Mouse (Mus musculus) lung, adult 2 months (tissue): ENCODE measurements around the gene Btbd2. TPM values are rescaled to one million over a fixed set of nuclear protein-coding genes. Genes with fewer than 3 reads are reported as not detected.

ENCODE experiments used
- DNase-seq: peaks from one replicate; pipeline ENCODE4 v3.0.0; 2022
- H3K4me1 ChIP-seq: fragments of 200-500 bp; 2 replicates; pipeline ENCODE4 v1.6.1; 2011; ENCODE audit warnings: low read length; ENCODE audit not compliant: control insufficient read depth, insufficient read depth
- H3K4me3 ChIP-seq: fragments of 200-500 bp; replicated peaks from 2 replicates; pipeline ENCODE3; 2011; ENCODE audit warnings: low read depth, mild to moderate bottlenecking, control low read depth, low read length; ENCODE audit errors: extremely low read depth
- CTCF ChIP-seq: fragments of 200-500 bp; IDR thresholded peaks from 2 replicates; pipeline ENCODE4 v1.5.1; 2011; ENCODE audit warnings: mild to moderate bottlenecking, low read length, control low read depth; ENCODE audit not compliant: insufficient read depth
- POLR2A ChIP-seq: fragments of 200-500 bp; IDR thresholded peaks from 2 replicates; pipeline ENCODE4 v1.6.1; 2011; ENCODE audit warnings: low read depth, mild to moderate bottlenecking, control low read depth, low read length, borderline replicate concordance; ENCODE audit errors: extremely low read depth
- whole genome bisulfite sequencing: fragments of 180-500 bp; shearing (Covaris S2); methylation state at CpG from one replicate; pipeline ENCODE4 v1.1.7; 2018; 5-methylcytosine and 5-hydroxymethylcytosine counted together
- polyA plus RNA-seq: library from polyadenylated mRNA; depleted of rRNA; stranded (reverse); fragments of >200 nt; gene quantifications from 2 replicates; pipeline ENCODE4 v1.2.3, GENCODE M21; 2012

Gene Btbd2
- polyA plus RNA-seq, 1 experiment, result 87.0 TPM

DNA sequence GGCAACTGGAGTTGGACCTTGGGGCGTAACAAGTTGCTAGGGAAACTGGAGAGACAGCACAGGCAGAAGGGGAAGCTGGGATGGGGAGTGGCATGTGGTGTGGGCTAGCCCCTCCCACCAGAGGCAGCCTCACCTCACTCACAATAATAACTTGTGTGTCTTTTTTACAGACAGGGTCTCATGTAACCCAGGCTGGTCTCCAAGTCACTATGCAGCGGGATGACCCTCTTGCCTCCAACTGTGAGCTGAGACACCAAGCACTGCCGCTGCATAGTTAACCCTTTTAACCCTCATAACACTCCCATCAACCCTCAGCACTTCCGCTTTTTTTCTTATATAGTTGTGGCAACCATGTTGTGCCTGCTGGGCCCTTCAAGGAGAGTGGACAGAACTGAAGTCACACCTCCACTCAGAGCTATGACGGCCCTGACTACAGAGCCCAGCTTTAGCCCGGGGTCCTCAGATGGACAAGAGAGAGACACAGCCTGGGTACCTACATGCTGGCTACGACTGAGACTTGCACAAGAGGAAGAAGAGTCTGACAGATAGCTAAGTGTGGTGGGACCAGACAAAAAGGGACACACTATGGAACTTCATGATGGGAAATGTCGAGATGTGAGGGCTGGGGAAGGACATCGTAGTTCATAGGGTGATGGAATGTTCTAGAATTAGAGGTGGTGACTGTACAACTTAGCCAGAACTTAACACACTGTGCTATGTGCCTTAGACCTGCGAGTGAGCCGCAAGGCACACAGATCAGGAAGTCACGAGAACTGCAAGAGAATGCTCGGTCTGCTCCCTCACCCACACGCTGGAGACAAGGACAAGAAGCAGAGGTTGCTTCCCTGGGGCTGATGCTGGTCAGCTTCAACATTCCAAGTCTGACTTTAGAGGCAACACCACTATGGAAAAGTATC lies 35.6 kb upstream of the Btbd2 start:
- H3K4me3 ChIP-seq, result no peak overlapping the region
- WGBS, result 67% methylated on average over 14 of the region's 14 CpGs
- TF ChIP-seq POLR2A (no peak; the same call in 1 of the 2 replicates), CTCF (no peak)
- DNase-seq, result no peak
- peaks cover 25% of the 10 kb centered on the region for H3K4me1 ChIP-seq

DNA sequence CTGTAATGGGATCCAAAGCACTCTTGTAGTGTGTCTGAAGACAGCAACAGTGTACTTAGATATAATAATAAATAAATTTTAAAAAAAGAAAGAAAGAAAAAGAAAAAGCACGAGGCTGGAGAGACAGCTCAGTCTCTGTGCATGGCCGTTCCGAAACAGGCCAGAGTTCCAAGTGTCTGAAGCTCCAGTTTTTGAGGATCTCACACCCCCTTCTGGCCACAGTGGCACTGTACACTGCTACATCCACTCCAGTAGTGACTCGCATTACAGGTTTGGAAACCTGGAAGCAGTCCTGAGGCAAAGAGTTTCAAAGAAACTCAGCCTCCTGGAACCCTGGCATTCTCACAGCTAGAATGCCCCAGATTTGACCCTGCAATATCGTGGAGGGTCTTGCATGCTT lies 31.0 kb upstream of the Btbd2 start:
- WGBS, result 19% methylated on average over 5 of the region's 5 CpGs
- Histone ChIP-seq H3K4me1 (no peaks in the 10 kb centered on the region), H3K4me3 (no peak overlapping the region)
- TF ChIP-seq POLR2A, result no peak
- peak; percentile 81 for TF ChIP-seq CTCF
- DNase-seq, result peak; percentile 72

DNA sequence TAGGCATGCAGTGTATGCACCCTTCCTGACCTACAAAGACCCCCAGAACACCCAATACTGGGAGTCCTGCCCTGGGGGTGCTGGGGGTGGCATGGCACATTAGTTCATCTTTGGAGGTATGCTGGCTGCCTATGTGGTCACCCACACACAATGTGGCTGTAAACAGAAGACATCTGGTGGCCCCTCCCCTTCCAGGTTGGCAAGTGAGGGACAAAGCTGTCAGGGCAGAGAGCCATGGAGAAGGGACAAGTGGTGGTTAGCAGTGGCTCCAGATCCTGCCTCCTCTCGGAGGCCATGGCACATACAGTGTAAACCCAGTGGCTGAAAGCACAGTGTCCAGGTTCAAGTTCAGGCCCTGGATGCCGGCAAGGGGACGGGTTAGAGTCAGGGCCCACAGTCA lies 29.7 kb upstream of the Btbd2 start:
- H3K4me3 ChIP-seq, result no peak overlapping the region
- TF ChIP-seq CTCF (no peak), POLR2A (no peak)

DNA sequence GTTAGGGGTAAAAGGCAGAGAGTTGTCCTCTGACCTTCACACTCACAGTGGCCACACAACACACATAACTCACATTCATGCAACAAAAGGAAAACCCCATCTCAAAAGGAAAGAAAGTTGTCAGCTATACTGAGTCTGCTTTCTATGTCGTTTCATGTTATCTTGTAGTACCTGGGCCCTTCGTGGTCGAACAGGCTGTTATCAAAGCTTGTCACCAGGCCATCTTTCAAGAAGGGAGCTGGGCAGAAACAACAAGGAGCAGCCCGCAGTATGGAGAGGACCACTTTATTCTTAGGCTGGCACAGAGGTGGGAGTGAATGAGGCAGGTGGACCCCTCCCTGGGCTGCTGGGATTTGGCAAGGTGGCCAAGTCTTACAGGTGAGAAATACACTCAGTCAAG lies 28.1 kb upstream of the Btbd2 start:
- H3K4me1 ChIP-seq, result peaks cover 3% of the 10 kb centered on the region; the same call in 1 of the 2 replicates
- TF ChIP-seq POLR2A (no peak), CTCF (no peak)
- no peak for DNase-seq
- WGBS, result 86% methylated on average over 4 of the region's 4 CpGs
- H3K4me3 ChIP-seq, result no peak overlapping the region

More for the DNA sequence above, 29.7 kb upstream of the Btbd2 start:
- 82% methylated on average over 3 of the region's 3 CpGs for WGBS
- H3K4me1 ChIP-seq, result no peaks in the 10 kb centered on the region
- DNase-seq, result no peak

DNA sequence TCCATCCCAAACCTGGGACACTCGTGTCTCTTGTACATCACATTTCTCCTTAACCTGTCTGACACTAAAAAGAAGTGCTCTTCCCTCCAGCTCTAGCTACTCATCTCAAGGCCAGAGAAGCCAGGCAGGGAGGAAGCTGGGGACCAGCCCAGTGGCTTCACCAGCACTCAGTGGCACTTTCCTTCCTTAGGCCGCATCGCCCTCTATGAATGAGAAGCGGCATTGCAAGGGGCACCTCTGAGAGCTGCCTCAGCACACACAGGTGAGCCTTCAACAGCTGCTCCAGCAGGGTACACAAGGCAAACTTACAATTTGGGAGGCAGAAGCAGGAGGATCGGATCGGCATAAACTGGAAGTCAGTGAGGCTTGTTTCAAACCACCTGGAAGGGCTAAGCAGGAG lies 27.3 kb upstream of the Btbd2 start:
- peak; percentile 73 for DNase-seq
- TF ChIP-seq POLR2A, result no peak
- peak; percentile 90 for TF ChIP-seq CTCF
- 44% methylated on average over 6 of the region's 6 CpGs for WGBS
- Histone ChIP-seq H3K4me3 (no peak overlapping the region), H3K4me1 (peaks cover 11% of the 10 kb centered on the region)

DNA sequence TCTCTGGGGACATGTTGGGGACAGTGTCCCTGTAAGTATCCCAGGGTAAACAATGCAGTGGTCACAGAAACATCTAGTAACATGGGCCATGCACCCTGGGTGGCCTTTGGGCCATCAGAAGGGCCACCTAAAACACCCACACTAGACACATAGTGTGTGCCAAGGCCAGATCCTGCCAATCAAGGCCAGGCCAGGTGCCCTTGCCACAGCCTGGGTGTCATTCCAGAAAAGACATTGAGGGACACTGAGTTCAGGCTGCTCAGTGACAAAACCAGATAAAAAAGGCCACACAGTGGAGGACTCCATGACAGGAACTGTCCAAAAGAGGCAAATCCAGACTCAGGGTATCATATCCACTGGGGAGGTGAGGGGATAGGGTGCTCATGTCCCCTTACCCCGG lies 26.8 kb upstream of the Btbd2 start:
- Histone ChIP-seq H3K4me1 (peaks cover 16% of the 10 kb centered on the region), H3K4me3 (no peak overlapping the region)
- DNase-seq, result no peak
- TF ChIP-seq CTCF, result no peak
- no peak for TF ChIP-seq POLR2A
- WGBS, result 83% methylated on average over 1 of the region's 1 CpGs

DNA sequence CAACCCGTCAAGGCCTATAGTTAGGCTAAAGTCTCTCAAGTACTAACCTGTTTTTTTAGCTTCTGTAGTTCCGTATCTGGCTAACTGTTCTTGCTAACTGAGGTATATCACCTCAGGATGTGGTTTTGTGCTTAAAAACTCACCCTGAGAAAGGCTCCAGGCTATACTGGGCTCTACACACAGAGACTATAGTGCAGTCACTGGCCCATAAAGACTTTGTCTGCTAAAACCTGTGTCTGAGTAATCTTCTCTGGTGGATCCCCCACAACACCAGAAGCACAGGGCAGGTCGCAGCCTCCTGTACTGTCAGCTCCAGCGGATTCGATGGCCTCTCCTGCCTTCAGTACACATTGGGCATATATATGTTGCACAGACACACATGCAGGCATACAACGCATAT lies 25.1 kb upstream of the Btbd2 start:
- DNase-seq, result no peak
- WGBS, result 90% methylated on average over 6 of the region's 6 CpGs
- TF ChIP-seq POLR2A (no peak), CTCF (no peak)
- no peak overlapping the region for H3K4me3 ChIP-seq
- H3K4me1 ChIP-seq, result peaks cover 24% of the 10 kb centered on the region

DNA sequence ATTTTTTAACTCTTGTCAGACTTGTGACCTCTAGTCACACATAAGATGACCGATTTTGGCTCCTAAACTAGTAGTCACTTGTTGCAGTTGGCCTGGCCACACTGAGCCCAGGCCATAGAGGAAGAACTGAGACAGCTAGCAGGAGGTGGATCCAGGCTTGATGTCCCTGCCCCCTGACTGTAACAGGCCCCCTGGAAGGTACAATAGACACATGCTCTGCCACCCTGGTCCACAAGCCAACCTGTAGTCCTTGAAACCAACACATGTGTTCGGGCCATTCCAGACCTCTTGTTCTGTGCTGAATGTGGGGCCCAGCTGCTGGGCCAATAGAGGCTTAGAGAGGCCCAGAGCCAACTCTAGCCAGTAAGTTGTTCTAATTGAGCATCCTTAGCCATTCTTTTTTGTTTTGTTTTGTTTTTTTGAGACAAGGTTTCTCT lies 23.4 kb upstream of the Btbd2 start:
- TF ChIP-seq POLR2A (no peak), CTCF (no peak)
- H3K4me3 ChIP-seq, result no peak overlapping the region
- WGBS, result 60% methylated on average over 2 of the region's 2 CpGs
- no peak for DNase-seq
- peaks cover 26% of the 10 kb centered on the region for H3K4me1 ChIP-seq

DNA sequence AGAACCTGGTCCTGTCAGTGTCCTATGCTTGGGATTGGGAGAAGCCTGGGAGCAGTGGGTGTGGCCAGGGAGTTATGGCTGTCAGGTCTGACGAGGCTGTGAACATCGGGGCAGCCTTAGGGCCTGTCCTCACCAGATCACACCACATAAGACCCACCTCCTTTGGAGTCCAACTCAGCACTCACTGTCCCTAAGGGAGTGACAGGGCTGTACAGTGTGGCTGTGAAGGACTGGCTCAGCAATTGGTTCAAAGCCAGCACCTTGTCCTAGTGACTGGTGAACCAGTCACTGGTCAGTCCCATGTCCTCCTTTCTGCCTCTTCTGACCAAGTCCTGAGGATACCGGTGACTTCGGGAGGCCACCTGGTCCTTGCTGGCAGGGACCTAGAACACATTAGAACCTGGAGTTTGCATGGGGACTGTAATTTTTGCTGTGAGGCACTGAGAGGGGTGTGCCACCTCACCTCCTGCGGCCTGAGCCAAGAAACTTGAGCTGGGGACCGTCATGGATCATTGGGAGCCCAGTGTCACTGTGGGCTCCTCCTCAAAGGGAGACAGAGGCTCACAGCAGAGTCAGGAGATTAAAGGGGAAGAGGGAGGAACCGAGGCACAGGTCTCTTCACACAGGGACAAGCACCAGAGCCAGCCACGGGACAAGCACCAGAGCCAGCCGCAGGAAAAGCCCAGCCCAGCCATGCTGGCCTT lies 22.8 kb upstream of the Btbd2 start:
- DNase-seq, result no peak
- WGBS, result 31% methylated on average over 9 of the region's 9 CpGs
- TF ChIP-seq POLR2A (no peak), CTCF (no peak)
- peaks cover 26% of the 10 kb centered on the region for H3K4me1 ChIP-seq
- H3K4me3 ChIP-seq, result no peak overlapping the region
